Mouse (Mus musculus): ENCODE measurements around the gene Efnb3.

- TF ChIP-seq CTCF (IDR thresholded peaks at IDR 0.05; ENCODE audit: low read depth, low read length) (peak; percentile 90), POLR2AphosphoS5 (IDR thresholded peaks at IDR 0.05; ENCODE audit: insufficient replicate concordance, low read depth, low read length) (no peak), GATA2 (IDR thresholded peaks at IDR 0.05; ENCODE audit: borderline replicate concordance, low read depth, low read length) (no peak), GATA1 (IDR thresholded peaks at IDR 0.05; ENCODE audit: borderline replicate concordance, low read length) (no peak)
These were observed 19.4 kb upstream of the Efnb3 start for GRCm38 (mm10) chr11:69579128-69580017.
